Mouse (Mus musculus) urinary bladder, postnatal 4 days (tissue): Measurements from ENCODE around the gene Prr3.
"Not testable (repeated sequence)": the region's sequence is repeated elsewhere in the genome, so short reads cannot be mapped to it uniquely, and the experiment has no call there.

ENCODE experiments used
- DNase-seq, 2 experiments: peaks; one replicate each; pipeline ENCODE4 v3.0.0; 2021 to 2022; ENCODE audit warnings: low spot score in 2 of 2

Gene Prr3

GRCm38 (mm10) chr17:35979401-35980362 is at the start of gene Prr3, which contains the start of gene Gnl1:
Prr3 (minus strand) TSS chr17:35980236.
Gnl1 (plus strand) TSS chr17:35979851.
- peak; percentile 90 to 91 for DNase-seq

DNA sequence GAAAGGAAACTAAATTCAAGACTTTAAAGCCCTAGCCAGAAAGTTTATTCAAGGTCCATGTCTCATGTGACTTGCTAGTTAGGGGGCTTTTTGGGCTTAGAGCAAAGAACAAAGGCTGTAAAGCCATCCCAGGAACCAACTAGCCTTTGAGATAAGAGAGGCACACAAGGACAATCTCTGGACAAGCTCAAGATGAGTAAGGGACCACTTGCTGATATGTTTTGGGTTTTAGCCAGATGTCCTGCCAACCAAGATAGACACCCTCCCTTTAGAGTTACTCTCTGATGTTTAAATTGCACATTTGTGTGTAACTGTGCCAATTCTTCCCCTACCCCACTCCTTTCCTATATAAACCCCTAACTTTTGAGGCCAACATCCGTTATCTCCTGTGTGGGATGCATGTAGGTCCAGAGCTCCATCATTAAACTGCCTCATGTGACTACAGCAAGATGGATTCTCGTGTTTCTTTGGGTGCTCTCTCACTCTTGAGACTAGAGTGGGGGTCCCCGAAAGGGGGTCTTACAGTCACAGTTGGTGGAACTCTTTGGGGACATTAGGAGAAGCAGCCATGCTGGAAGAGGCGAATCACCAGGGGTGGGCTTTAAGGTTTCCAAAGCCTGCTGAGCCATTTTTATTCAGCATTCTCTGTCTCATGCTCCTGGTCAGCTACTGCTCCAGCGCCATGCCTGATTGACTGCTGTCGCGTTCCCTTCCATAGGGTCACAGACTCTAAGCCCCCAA is 49.0 kb upstream of the Prr3 start:
- no peak for DNase-seq

GRCm38 (mm10) chr17:36027663-36028062 is 47.6 kb upstream of the Prr3 start:
- DNase-seq = no peak

GRCm38 (mm10) chr17:36025901-36026300 is 45.9 kb upstream of the Prr3 start:
- no peak for DNase-seq

DNA sequence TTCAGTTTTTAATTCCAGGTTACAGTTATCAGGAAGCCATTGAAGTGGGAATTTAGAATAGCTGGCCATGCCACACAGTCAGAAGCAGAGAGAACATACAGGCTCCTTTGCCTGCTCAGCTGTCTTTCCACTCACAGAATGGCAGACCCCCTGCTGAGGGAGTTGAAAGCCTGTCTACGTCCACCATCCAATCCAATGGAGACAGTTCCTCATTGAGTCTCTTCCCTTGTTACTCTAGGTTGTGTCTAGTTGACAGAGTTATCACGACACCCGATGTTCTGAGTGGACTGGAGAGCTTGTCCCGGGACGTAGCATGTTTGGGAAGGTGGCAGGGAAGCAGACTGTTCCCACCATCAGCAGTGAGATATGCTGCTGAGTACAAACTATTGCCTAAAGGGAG is 45.2 kb upstream of the Prr3 start:
- DNase-seq = no peak

DNA sequence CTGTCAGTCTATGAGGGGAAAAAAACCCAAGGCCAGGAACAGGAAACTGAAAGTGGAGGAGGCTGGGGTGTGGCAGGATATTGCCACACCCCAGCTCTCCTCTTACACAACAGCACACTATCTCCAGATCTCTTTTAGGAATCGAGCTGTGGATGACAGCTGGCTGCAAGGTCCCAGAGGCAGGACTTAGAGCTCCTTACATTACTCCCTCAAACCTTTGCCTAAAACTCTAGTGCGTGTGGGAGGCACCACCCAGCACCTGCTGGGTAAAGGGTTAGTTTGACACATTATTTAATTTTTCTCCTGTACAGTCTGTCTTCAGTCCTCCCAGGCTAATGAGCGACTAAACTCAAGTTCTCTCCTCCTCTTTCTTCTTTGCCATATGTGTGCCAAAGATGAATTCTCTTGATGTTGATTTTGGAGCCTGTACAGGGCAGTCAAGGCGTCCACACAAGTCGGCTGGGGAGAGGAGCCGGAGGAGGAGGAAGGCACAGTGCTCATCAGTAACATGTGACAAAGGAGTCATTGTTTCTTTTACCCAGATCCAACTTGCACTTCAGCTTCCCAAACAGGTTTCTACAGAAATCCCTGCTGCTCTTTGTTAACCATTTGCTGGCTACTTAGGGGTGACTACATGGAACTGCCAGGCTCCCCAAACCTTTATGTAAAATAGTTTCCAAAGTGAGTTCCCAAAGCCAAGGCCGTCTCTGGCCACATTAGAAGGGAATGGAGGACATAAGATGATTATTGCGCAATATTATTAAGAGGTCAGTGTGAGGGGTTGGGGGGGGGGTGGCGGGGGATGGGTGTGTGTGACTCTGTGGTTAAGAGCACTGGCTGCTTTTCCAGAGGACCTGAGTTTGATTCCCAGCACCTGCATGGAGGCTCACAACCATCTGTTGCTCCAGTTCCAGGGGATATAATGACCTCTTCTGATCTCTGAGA is 43.9 kb upstream of the Prr3 start:
- DNase-seq = no peak

- no peak for DNase-seq
Observed at GRCm38 (mm10) chr17:36022922-36023321, 42.9 kb upstream of the Prr3 start.

DNA sequence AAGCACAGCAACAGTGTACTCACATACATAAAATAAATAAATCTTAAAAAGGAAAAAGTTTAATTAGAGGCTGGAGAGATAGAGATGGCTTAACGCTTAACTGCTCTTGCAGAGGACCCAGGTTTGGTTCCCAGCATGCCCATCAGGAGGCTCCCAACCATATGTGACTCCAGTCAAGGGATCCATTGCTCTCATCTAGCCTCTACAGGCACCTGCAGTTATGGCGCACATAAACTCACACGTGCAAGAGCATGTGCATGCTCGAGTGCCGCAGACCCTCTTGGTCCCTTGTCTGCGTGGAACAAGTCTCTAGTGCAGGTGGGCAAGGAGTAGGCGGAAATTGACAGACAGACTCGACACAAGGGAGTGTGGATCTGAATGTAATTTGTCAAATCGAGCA is 42.1 kb upstream of the Prr3 start:
- DNase-seq = no peak

DNA sequence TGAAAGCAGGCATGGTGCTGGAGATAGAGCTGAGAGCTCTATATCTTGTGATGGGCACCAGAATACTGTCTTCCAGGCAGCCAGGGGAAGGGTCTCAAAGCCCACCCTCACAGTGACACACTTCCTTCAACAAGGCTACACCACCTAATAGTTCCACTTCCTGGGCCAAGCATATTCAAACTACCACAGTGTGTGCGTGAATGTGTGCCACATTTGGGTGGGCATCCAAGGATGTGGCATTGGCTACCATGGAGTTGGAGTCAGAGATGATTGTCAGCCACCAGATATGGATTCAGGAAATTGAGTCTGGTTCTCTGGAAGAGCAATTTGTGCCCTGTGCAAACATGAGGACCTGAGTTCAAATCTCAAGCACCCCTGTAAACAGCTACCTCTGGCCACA is 41.3 kb upstream of the Prr3 start:
- DNase-seq = no peak

- peak in 1 of 2 experiments; percentile 58 for DNase-seq
Observed at GRCm38 (mm10) chr17:36020191-36021073, 40.4 kb upstream of the Prr3 start, which contains the start of gene H2-T24. H2-T24 (minus strand) TSS chr17:36020560.

- DNase-seq = no peak
Observed at GRCm38 (mm10) chr17:36019519-36019918, 39.5 kb upstream of the Prr3 start.

- no peak for DNase-seq
Observed at GRCm38 (mm10) chr17:36018979-36019378, 38.9 kb upstream of the Prr3 start.

DNA sequence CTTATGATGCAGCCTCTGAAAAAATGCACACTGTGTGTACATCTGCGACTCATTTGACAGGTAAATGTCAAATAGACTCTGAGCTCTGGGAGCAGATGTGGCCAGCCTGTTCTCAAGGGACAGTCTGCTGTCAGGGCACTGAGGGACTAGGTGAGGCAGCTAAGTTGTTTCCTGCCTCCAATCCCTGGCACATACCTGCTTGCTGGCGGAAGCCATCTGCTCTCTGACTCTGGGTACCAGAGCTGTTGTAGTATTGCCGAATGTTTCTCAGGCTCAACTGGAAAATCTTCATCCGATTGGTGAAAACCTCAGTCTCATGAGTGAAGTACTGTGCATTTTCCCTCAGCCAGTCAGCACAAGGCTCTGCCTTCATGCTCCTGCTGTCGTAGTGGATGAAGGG is 37.0 kb upstream of the Prr3 start:
- no peak for DNase-seq

- no peak for DNase-seq
Observed at GRCm38 (mm10) chr17:36014977-36015376, 34.9 kb upstream of the Prr3 start.

DNA sequence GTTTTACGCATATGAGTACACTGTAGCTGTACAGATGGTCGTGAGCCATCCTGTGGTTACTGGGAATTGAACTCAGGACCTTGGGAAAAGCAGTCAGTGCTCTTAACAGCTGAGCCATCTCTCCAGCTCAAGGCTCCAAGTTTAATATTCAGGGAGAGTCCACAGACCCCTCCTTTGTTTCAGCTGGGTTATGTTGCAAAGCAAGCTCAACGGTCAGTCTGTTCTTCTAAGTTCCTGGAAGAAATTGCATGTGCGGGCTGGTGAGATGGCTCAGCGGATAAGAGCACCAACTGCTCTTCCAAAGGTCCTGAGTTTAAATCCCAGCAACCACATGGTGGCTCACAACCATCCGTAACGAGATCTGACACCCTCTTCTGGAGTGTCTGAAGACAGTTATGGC is 24.4 kb upstream of the Prr3 start:
- DNase-seq = not testable (repeated sequence)

DNA sequence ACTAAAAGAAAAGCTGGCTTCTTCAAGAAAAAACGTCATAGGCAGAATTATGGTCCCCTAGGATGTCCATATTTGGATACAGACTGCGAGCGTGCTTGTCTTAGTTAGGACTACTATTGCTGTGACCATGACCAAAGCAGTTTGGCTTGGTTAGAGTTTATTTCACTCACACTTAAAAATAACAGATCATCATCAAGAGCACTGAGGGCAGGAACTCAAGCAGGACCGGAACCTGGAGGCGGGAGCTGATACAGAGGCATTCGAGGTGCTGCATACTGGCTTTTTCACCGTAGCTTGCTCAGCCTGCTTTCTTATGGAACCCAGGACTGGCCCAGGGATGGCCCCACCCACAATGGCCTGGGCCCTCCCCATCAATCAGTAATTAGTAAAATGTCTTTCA is 23.3 kb upstream of the Prr3 start:
- DNase-seq = no peak

GRCm38 (mm10) chr17:36001966-36002365 is 21.9 kb upstream of the Prr3 start:
- no peak for DNase-seq

DNA sequence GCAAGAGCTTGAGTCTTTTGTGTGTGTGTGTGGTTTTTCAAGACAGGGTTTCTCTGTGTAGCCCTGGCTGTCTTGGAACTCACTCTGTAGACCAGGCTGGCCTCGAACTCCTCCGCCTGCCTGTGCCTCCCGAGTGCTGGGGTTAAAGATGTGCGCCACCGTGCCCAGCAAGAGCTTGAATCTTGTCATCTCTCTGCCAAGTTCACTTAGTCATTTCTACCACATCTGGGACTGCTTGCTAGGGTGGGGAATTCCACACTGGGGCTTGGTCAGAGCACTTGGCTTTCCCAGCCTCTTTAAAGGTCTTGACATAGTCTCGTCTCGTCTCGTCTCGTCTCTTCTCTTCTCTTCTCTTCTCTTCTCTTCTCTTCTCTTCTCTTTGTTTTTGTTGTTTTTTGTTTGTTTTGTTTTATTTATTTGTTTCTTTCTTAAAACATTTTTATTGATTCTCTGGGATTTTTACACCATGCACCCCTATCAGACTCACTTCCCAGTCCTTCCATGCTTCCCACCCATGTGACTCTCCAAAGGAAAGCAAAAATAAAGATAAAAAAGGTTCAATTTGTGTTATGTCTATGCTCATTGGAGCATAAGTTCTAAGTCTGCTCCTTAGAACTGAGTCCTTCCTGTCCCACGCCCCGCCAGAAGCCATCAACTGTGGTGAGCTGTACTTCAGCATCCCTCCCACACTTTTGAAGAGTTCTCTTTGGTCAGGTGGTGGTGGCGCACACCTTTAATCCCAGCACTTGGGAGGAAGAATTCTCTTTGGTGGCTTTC is 21.3 kb upstream of the Prr3 start:
- no peak for DNase-seq

DNA sequence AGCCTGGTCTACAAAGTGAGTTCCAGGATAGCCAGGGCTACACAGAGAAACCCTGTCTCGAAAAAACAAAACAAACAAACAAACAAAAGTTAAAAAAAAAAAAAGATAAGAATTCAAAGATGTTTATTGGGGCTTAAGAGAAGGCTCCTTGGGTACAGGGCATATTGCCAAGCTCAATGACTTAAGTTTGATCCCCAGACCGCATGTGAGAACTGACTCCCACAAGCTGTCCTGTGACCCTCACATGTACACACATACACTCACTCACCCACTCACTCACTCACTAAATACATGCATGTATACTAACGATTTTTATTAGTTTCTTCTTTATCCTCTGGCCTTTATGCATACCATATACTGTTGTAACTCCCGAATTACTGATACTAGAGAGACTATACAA is 20.3 kb upstream of the Prr3 start:
- no peak for DNase-seq

DNA sequence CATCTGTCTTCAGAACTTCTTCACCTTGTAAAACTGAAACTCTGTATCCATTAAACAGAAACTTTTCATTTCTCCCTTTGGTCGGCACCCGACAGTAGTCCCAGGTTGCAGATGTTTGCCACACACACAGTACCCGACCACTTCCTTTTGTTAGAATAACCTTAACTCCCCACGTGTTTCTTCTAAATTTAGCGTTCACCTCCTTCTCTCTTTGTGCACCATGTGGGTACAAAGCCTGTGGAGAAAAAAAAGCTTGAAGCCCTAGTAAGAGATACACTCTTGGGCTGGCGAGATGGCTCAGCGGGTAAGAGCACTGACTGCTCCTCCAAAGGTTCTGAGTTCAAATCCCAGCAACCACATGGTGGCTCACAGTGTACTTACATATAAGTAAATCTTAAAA is 19.3 kb upstream of the Prr3 start:
- DNase-seq = no peak
